Mouse (Mus musculus) cerebellum, adult 9-11 months (tissue): ENCODE data around the gene Hfe.
A peak's percentile ranks its signal among the peaks of the same experiment; 100 is the strongest.

Experiments used
- DNase-seq: peaks from one replicate; pipeline ENCODE4 v3.0.0; 2022

Hfe gene

DNA sequence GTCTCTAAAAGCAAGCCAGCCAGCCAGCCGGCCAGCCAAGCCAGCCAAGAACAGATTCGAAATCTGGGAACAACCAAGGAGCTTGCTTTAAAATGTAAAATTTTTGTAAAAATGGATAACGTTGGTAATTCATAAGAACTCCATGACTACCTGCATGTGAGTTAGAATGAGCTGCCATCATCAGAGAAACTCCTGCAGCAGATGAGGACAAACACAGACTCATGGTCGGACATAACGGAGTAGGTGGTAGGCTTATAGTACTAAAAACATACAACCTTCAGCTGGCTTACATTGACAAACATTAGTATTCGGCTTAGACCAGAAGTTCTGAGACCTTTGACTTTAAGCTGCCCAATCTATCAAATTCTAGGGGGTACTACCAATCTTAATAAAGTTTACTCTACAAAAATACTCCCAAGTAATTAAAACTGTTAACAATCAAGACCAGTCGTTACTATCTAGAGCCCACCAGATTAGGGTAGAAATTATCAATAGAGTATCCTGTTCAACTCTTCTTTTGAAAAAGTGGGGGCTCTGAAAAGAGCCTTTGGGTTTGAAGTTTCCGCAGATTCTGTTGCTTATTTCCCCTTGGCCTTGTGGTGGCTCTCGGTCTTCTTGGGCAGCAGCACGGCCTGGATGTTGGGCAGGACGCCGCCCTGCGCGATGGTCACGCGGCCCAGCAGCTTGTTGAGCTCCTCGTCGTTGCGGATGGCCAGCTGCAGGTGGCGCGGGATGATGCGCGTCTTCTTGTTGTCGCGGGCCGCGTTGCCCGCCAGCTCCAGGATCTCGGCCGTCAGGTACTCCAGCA lies 27.5 kb downstream of the Hfe start:
- peak; percentile 20 for DNase-seq

DNA sequence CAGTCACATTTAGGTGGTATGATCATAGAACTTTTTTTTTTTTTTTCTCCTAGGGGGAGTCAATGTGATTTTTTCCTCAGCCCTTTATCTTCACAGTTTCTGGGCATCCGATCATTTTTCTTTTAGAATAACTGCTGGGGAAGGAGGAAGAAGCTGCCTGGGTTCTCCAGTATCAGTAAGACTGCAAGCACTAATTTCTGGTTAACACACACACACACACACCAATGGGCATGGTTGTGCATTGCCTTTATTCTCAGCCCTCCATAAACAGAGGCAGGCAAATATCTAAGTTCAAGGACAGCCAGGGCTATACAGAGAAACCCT lies 28.1 kb downstream of the Hfe start:
- no peak for DNase-seq

GRCm38 (mm10) chr13:23681990-23682582 lies 28.6 kb downstream of the Hfe start:
- DNase-seq = no peak

GRCm38 (mm10) chr13:23662536-23662935 lies 48.1 kb downstream of the Hfe start:
- DNase-seq = no peak

GRCm38 (mm10) chr13:23659636-23660366 lies 50.9 kb downstream of the Hfe start:
- DNase-seq = no peak
